Mouse (Mus musculus): Measurements from ENCODE around the gene H2-T22.

- TF ChIP-seq CTCF (IDR thresholded peaks at IDR 0.05): no peak
- no peak for TF ChIP-seq EP300 (IDR thresholded peaks at IDR 0.05)
Measured at GRCm38 (mm10) chr17:36018979-36019378, 23.6 kb downstream of the H2-T22 start.
